Mouse (Mus musculus): ENCODE results near the gene Ermard.

Gene Ermard

DNA sequence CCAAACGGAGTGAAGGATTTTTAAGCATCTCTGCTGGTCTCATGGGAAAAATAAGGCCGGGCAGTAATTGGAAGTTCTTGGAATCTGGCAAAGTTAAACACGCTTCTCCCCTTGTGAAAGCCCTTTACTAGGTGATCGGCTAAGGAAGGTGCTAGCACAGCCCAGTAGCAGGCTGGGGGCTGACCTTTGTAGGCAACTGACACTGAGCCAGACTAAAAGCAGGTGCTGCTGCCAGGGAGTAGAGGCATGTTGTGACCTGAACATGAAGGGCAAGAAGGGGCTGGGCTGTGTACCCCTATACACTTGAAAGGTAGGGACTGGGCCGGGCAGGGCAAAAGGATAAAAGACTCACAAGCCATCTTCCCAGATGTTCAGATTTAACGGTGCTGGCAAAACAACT is 19.3 kb downstream of the Ermard start:
- no peak for DNase-seq (ENCODE audit: low read depth)

DNA sequence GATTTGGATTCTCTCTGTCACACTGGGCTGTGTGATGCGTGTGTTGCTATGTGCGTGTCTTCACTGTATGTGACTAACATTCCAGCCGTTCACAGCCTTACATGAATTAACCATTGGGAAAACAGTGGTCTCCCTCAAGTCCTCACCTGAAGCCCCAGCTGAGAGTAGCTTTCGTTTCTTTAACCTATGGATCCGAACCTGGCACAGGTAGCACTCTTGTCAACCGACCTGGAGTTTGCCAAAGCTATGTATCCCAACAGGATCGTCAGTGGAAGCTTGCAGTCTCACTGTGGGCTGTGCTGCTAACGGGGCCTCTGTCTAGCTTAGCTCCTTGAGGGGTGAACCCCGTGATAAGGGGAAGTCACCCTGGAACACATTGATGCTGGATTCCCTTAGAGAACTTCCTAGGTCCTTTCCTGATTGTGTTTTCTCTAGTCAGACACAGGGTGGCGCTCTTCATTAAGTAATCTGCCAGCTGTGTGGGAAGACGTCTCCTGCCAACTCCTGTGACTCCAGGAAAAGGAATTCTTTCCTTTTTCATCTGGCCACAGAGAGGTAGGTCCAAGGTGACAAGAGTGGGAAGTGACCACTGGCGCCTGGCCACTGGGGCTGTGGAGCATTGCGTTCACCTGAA is 24.5 kb downstream of the Ermard start:
- DNase-seq (ENCODE audit: low read depth), result peak; percentile 37

DNA sequence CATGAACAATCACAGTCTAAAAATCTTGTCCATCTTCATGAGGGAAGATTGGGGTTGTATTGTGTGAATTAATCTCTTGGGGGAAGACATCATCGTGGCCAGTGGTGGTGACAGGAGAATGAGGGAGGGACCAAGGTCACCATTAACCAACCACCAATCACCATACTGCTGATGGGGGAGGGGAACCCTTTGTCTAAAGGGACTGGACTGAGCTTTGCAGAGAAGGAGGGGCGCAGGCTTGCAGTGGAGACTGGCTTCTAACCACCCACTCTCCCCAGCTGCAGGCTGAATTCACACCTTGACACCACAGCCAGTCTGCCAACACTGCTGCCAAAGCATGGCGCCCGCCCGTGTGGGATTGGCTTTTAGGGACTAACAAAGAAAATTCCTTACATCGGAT is 25.1 kb downstream of the Ermard start:
- no peak for DNase-seq (ENCODE audit: low read depth)

DNA sequence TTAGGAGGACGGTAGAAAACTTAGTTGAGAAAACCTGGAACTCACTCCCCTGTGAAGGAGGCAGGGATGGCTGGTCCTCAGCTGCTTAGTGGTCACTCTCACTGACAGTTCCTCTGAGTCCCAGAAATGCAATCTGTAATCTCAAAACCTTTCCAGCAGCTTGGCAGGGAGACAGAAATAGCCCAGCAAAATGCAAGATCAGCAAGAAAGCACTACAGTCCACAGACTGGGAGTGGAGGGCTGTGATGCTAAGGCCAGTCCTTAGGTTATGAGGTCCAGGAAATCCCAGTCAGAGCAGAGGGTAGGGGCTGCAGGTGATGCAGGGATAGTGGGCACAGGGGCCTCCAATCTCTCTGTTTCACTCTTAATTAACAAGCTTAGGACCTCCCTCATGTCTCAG is 25.9 kb downstream of the Ermard start:
- no peak for DNase-seq (ENCODE audit: low read depth)

DNA sequence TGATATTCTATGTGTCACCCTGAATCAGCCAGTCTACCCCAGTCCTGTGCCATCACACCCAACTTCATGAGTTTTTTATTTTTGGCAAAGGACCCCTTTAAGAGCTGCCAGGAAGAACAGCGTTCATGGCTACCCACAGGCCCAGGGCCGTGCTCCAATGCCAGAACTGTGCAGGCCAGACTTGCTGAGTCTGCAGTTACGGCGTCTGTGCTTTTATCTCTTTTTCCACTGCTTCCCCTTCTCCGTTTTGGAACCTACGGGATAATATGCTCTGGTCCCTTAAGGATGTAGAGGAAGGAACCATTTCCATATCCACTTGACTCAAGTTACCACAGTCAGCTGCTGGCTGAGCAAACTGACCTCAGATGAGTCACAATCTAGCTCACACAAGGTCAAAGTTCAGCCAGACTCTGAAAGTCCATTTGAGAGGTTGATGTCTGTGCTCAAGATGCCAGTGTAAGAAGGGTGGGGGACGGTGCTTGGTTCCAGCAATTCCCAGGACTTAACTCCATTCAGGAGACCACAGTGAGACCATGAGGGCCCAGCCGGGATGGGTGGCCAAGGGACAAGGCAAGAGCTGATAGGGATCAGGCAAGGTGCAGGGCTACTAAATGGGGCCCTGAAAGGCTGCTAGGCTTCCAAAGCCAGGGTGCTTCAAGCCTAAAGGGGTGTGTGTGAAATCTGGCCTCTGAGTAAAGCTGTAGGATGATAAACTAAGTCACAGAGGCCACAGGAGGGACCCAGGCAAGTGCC is 27.2 kb downstream of the Ermard start:
- no peak for DNase-seq (ENCODE audit: low read depth)

DNA sequence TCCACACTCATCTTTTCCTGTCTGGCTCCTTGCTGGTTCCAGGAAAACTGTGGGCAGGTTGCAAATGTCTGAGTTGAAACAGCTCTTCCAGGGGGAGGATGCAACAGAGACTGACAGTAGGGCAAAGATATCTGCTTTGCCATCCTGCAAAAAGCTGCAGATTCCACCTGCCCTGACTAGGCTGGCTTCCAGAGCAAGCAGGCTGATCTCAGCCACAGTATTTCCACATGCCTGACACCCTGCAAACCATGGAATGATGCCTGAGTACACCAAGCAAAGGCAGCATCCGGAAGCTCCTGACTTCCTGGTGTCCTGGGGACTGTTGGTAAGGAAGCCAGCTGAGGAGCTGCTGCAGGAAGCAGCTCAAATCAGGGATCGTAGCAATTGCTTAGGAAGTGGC is 28.1 kb downstream of the Ermard start:
- no peak for DNase-seq (ENCODE audit: low read depth)

DNA sequence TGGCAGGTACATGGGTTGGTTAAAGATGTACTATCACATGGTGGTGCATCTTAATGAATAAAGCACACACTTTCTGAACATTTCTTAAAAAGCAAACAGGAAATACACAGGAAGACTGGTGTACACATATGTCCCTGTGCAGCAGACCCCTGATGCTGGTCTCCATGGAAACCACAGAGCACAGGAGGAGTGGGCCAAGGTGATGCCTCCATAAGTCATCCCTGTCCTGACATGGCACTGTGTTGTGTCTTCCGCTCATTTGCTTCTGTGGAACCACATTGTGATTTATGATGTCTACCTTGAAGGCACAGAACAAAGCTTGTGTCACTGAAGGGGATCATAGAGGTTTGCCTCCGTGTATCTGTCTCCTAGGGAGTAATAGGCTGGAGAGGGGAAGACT is 31.2 kb downstream of the Ermard start:
- no peak for DNase-seq (ENCODE audit: low read depth)

DNA sequence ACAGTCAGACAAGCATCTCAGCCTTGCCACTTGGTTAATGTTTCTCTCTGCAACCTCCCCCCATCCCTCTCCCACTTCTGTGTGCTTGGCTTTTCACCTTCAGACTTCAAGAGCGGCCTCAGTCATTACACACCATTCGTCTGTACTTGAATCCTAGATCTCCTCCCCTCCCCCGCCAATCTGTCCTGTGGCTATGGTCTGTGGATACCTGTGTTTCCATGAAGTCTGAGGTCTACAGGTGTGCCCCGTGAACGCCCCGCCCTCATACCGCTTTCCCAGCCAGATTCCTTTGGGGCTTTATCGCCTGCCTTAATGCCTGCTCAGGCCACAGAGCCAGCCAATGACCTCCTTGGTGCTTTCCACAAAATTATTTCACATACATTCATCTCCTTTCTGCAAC is 34.0 kb downstream of the Ermard start:
- DNase-seq (ENCODE audit: low read depth), result no peak

DNA sequence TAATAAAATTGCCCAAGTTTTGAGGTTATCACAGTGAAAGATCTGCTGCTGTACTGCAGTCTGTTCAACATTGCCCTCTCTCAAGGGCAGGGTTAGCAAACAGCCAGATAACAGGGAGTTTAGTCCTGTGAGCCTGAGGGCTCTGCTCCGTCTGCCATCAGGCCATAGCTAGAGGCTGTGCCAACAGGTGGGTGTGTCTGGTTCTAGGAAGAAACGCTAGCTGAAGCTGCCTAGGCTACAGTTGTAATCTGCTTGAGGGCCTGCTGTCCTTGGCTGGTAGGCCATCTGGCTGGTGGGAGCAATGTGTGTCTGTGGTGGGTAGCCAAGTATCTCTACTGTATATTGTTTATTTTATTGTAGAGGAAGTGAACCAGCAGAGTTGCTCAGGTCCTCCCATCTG is 36.5 kb downstream of the Ermard start:
- DNase-seq (ENCODE audit: low read depth), result no peak

DNA sequence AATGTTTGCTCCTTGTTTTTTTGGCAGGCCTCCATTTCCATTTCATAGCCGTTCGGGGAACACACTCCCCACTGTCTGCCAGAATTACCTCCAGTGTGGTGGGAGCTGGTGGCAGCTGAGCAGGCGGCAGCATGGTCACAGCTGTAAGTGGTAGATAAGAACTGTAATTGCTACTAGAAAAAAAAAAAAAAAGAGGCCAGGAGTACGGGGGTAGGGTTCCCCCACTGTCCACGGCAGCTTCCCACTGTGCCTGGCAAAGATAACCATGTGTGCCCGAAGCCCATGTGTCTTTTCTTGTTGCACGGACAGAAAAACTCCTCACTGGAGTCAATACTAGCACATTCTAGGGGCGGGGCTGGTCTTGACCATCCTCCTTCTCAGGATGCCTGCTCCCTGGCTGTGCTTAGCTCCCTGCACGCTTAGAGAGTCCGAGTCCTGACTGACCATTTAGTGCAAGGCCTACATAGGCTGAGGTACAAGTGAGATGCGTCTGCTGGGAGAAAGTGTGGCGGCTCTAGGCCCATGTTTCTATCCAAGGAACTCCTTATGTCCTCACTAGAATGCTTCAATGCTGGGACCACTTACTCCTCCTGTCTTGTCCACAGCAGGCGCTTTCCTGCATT is 43.3 kb downstream of the Ermard start:
- no peak for DNase-seq (ENCODE audit: low read depth)

DNA sequence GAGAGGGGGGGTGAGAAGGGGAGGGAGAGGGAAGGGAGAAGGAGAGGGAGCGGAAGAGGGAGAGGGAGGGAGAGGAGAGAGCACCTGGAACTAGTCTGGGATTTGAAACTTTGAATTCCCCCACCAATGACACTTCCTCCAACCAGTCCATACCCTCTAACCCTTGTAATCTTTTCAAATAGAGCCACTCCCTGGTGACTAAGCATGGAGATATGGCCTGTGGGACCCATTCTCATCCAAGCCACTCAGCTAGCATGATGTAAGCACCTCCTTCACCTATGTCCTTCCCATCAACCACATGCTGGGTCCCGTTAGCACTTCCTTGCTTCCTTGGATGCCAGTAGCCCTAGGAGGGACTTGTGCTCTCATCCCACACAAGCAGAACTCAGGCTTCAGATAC is 44.0 kb downstream of the Ermard start:
- no peak for DNase-seq (ENCODE audit: low read depth)

DNA sequence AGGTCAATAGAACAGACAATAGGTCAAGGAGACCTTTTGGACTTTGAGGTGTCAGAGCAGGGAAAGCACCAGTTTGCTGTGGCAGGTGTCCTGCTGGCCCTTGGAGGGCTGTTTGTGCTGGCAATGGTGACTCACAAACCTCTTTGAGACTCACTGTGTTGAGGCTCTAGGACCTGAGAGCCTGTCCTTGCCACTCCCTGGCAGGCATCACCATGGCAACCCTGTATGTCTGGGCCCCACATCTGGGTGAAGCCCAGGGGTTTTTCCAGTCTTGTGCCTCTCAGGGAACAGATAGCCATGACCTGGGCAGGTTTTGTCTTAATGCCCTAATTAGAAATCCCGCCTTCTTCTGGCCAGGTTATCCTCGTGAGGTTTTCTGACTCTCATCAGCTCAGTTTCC is 47.2 kb downstream of the Ermard start:
- no peak for DNase-seq (ENCODE audit: low read depth)

DNA sequence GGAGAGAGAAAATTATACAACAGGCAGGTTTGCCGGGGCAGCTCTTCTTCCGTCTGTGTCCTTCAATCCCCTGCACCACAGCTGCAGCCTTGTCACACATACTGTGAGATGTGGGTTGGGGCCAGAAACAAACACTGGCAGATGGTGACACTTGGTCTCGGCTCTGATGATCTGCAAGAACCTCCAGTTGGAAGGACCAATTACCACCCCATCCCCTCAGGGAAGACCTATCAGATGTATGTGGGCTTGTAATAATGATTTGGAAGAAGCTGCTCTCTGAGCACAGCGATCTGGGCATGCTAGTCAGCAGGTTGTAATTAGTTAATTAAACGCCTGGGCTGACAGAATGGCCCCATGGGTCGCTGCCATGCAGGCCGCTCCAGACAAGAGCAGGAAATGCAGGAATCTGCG is 47.6 kb downstream of the Ermard start:
- DNase-seq (ENCODE audit: low read depth), result no peak

DNA sequence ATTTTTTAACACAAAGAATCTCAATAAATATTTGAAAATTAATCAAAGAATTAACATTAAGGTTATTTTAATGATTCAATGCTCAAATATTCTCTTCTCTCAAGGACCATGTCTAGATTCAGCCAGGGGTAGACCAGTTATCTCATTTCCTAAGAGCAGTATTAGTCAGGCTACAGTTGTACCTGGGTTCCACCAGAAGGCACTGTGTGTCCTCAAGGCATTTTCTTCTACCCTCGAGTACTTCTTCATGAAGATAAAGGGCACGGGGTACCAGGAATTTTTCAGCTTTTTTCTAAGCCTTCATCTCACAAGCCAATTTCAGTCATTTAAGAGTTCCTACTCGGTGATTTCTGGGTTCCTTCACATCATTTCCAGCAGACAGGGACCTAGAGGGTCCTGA is 50.7 kb downstream of the Ermard start:
- DNase-seq (ENCODE audit: low read depth), result no peak

DNA sequence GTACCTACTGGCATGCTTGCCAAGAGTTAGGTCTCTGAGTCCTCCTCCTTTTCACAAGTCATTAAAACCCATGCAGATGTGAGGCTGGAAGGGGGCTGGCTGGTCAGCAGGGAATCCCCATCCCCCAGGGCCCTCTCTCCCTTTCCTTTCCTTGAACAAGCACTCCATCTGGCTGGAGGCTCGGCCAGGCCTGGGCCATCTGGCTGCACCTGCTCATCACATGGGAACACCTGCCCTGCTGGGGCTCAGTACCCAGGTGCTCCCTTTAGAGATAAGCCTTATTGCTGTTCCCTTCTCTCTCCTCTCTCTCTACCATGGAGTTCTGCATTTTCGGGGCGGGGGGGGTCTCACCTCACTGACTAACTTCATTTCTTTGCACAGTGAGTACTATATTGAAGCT is 52.5 kb downstream of the Ermard start:
- DNase-seq (ENCODE audit: low read depth), result no peak

DNA sequence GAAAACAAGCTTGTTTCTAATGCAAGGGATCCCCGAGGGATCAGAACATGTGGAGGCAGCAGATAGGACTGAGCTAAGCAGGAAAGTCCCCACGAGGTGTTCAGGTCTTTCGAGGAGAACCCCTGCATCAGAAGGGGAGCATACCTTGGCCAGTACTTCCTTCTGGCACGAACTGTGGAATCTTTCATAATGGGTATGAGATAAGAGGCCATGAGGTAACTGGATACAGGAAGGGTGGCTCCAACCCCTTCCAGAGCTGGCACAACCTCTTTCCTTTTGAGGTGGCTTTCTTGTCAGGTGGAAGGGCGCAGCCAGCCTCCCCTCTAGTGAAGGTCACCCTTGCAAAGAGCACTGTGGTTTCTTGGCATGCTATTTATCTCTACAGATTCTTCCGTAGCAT is 55.8 kb downstream of the Ermard start:
- no peak for DNase-seq (ENCODE audit: low read depth)

DNA sequence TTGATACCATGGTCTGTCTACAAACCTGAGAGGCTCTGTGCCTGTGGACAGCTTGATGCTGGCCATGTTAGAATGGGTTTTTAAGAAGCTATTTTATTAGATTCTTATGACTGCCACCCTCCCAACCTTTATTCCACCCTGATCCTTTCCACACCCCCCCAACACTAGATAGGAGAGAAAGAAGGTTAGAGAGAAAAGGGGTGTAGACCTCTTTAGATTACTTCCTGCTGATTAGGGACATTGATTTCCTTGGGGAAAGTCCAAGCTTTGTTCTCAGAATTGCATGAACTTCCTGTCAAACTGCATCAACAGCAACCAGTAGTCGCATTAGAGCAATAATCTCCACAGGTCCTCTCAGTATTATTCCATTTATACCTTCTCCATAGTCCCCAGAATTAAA is 57.7 kb downstream of the Ermard start:
- no peak for DNase-seq (ENCODE audit: low read depth)

DNA sequence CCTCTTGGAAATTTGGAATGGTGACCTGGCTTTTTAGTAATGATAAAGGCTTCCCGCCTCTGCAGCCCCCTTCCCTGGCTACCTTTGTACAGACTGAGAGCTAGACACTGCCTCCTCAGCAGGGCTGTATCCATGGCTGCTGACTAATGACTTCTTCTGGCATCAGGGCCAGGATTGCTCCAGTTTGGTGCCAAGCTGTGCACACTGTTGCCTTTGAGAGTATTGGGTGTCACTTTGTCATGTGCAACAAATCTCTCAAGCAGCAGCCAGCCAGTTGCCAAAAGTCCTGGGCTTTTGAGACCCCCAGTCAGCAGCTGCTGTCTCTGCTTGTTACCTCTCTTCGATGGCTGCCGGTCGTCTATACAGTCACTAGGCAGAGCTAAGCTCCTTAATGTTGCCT is 60.3 kb downstream of the Ermard start:
- no peak for DNase-seq (ENCODE audit: low read depth)

DNA sequence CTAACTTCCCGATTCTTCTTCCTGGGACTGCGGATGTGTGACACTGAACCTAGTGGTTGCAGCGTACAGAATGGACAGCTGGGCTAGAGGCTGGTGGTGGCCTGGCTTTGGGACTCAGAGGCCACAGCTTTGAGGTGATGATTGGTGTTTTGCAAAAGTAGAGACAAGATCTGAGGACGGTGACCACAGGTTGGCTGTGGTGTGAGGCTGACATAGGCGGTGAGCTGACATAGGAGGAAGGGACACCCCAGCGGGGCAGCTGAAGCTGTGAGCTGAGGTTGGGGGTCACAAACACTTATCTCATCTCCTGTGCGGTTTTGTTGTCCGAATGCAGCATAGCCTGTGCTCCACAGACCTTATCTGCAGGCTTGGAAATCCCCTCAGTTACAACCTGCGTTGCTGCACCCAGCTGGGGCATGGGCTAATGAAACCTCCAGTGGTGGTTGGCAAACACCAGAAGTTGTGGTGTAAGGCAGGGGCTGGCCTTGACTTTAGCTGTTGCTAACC is 66.2 kb downstream of the Ermard start:
- DNase-seq (ENCODE audit: low read depth), result no peak

DNA sequence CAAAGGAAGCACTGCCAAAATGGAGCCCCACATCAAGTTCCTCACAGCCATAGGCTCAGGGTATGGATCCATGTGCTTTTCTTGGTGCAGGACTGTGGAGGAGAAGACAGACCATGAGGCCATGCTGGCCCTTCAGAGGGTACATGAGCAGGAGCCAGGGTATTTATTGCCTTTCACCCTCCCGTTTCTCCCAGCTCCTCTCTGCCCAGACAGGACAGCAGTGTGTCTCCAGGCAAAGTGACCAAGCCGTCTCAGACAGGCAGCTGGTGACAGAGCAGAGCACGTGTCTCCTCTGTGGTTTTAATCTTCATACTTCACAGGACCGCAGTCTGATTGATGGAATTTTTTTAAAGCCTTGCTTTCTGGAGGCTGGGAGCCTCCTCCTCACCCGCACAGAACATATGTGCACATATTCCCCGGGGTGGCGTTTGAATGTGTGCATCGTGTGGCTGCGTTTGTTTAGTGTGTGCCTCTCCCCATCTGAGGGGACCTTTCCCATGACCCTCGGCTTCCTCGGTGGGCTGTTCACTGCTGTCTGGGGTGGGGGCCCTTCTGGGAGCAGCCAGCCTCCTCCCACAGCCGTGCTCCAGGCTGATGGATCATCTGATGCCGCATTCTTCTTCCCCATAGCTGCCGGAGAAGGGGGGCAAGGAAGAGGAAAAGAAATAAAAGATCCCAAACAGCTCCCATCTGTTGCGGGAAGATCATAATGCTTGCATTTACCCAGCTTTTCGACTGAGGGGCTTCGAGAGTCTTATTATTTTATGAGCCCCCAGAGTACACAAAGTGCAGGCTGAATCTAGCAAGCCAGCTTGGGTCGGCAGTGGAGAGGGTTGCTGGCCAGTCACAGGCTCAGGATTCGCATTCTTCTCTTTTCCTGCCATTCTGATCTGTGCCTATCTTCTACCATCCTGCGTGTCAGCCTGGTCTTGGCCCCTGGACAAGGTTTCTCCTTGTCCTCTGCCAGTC is 67.7 kb downstream of the Ermard start:
- no peak for DNase-seq (ENCODE audit: low read depth)

DNA sequence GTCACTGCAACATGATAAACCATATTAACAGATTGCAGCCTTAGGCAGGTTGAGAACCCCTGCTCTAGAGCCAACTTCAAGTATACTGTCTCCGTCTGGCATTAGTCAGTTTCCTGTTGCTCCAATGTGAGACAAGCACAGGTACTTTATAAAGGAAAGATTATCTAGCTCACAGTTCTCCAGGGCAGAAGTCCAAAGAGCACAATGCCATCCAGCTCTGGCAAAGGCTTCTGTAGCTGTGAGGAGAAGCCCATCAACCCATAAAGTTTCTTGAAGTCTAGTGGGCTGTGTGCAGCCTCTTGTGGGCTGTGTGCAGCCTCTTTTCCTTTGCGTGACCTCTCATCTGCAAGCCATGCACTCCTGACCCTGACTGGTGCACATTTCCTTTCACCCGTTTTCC is 74.5 kb downstream of the Ermard start:
- no peak for DNase-seq (ENCODE audit: low read depth)

DNA sequence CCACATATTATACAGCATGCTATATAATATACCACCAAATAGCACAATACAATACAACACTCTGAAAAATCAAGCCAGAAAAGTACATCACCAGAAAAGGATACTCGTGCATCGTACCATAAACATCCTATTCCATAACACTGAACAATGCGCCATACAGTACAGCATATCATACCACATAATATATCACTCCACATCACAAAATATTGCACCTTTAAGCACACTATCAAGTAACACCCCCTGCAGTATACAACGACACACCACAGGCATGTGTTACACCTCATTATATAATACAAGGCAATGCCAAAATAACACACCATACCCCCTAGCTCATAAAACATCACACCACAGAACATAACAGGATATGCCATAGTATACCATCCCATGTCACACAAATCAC is 79.1 kb downstream of the Ermard start:
- no peak for DNase-seq (ENCODE audit: low read depth)
